Mouse (Mus musculus) bone marrow, adult 2 months (tissue): ENCODE measurements around the gene Prss32.
A peak's percentile ranks its signal among the peaks of the same experiment; 100 is the strongest.

Source experiments
- CTCF ChIP-seq: fragments of 200-500 bp; IDR thresholded peaks from 2 replicates; pipeline ENCODE4 v1.5.1; 2011; ENCODE audit warnings: low read length, control low read depth; ENCODE audit not compliant: control insufficient read depth, insufficient read depth
- POLR2A ChIP-seq: fragments of 200-500 bp; IDR thresholded peaks from 2 replicates; pipeline ENCODE4 v1.6.1; 2011; ENCODE audit warnings: low read depth, mild to moderate bottlenecking, control low read depth, low read length, borderline replicate concordance; ENCODE audit not compliant: control insufficient read depth

DNA sequence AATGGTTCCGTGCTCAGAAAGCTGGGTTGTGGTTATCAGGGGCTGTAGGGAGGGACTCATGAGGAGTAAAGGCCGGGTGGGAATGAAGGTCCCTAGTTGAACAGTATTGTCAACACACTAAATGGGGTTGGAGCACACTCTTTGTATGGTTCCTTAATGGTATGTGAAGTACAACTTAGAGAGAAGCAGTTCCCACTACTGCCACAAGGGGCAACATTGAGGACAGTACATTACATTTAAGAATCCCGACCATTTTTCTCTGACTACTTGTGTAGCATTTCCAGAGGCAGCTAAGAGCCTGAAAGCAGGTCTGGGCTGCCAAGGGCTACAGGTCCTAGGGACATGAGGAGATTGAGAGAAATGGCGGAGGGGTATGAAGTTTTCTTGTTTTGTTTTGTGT, 2.5 kb upstream of the Prss32 start:
- TF ChIP-seq POLR2A (no peak), CTCF (peak; percentile 53)
